Mouse (Mus musculus) hindbrain, embryonic 11.5 days (tissue): ENCODE results near the gene Ankrd33b. TPM values are rescaled to one million over a fixed set of nuclear protein-coding genes. Genes with fewer than 3 reads are reported as not detected.

Experiments
- ATAC-seq: fragments of 200-750 bp; cut with Nextera tagmentation; 2 replicates; pipeline ENCODE4 v1.8.0; 2017; ENCODE audit warnings: mild to moderate bottlenecking, moderate TSS enrichment, moderate library complexity; ENCODE audit not compliant: low FRiP score
- DNase-seq: peaks from one replicate; pipeline ENCODE4 v3.0.0-alpha.2; 2015; ENCODE audit warnings: low spot score
- H3K27ac ChIP-seq: fragments of 300-500 bp; sonication (generic); 2 replicates; pipeline ENCODE4 v1.5.1; 2014; ENCODE audit warnings: mild to moderate bottlenecking, low read depth, low read length
- H3K27me3 ChIP-seq: fragments of 300-500 bp; sonication (generic); 2 replicates; pipeline ENCODE4 v1.6.1; 2014; ENCODE audit warnings: mild to moderate bottlenecking, low read length, moderate library complexity, mixed read lengths; ENCODE audit not compliant: control insufficient read depth, insufficient read depth
- H3K36me3 ChIP-seq: fragments of 300-500 bp; sonication (generic); 2 replicates; pipeline ENCODE4 v1.6.1; 2014; ENCODE audit warnings: mild to moderate bottlenecking, low read length, moderate library complexity, mixed read lengths; ENCODE audit not compliant: control insufficient read depth, insufficient read depth
- H3K4me1 ChIP-seq: fragments of 300-500 bp; sonication (generic); replicated peaks from 2 replicates; pipeline ENCODE4 v1.6.1; 2014; ENCODE audit warnings: low read length, mixed read lengths; ENCODE audit not compliant: control insufficient read depth, insufficient read depth
- H3K4me2 ChIP-seq: fragments of 300-500 bp; sonication (generic); replicated peaks from 2 replicates; pipeline ENCODE4 v1.6.1; 2014; ENCODE audit warnings: mild to moderate bottlenecking, low read depth, low read length
- H3K4me3 ChIP-seq: fragments of 300-500 bp; sonication (generic); 2 replicates; pipeline ENCODE4 v1.5.1; 2014; ENCODE audit warnings: low read depth, low read length
- H3K9ac ChIP-seq: fragments of 300-500 bp; sonication (generic); 2 replicates; pipeline ENCODE4 v1.6.1; 2014; ENCODE audit warnings: low read depth, low read length
- H3K9me3 ChIP-seq: fragments of 300-500 bp; sonication (generic); 2 replicates; pipeline ENCODE4 v1.6.1; 2016; ENCODE audit warnings: low read length; ENCODE audit not compliant: control insufficient read depth
- WGBS: fragments of 180-500 bp; shearing (Covaris S2); extraction: QIAGEN DNeasy Blood & Tissue Kit; methylation state at CpG from one replicate; pipeline ENCODE4 v1.1.7; 2014; 5-methylcytosine and 5-hydroxymethylcytosine counted together
- polyA plus RNA-seq: library from polyadenylated mRNA; unstranded; fragments of >200 nt; fragmentation: Nextera tagmentation; extraction: Ambion mirVana; gene quantifications from 2 replicates; pipeline ENCODE4 v1.2.1, GENCODE M21; 2014

Gene Ankrd33b
- polyA plus RNA-seq, 1 experiment from 2014 or later = 0.31 TPM

DNA sequence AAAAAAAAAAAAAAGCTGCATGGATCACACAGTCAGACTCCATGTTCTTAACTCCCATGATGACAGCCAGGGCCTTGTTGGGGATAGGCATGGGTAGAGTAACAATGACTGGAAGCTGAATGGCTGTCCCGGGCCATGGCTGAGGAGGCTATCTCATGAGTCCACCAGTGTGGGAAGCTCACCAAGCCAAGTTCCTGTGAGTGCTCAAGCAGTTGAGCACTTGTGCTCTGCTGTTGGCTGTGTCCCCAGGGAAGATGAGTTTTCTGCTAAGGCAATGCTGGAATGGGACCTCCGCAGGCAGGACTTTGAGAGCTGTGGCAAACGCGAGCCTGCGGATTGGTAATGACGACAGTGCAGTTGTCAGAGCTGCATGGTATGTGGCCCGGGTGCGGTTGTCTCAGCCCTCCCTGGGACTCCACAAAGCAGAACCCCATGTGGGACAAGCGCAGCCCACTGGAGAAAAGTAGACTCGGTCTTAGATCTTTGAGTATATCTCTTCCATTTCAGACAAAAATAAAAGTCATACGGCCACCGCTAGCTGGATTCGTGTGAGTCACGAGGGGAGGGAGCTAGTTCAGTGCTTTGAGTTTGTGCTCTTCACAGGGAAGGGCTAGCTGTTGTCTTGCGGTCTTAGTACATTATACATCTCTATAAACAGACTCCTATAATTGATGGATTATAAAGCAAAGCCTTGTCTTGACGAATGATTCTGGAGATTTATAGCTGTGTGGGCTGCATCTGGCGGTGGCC lies 122.7 kb downstream of the Ankrd33b start:
- H3K36me3 ChIP-seq = no peaks in the 10 kb centered on the region
- no peak overlapping the region for H3K27ac ChIP-seq
- no peak overlapping the region for H3K4me3 ChIP-seq
- no peaks in the 10 kb centered on the region for H3K27me3 ChIP-seq
- no peak overlapping the region for H3K4me2 ChIP-seq
- ATAC-seq = no peak
- no peaks in the 10 kb centered on the region for H3K4me1 ChIP-seq
- DNase-seq = no peak
- 96% methylated on average over 17 of the region's 17 CpGs for WGBS
- H3K9ac ChIP-seq = no peak overlapping the region
- no peaks in the 10 kb centered on the region for H3K9me3 ChIP-seq

DNA sequence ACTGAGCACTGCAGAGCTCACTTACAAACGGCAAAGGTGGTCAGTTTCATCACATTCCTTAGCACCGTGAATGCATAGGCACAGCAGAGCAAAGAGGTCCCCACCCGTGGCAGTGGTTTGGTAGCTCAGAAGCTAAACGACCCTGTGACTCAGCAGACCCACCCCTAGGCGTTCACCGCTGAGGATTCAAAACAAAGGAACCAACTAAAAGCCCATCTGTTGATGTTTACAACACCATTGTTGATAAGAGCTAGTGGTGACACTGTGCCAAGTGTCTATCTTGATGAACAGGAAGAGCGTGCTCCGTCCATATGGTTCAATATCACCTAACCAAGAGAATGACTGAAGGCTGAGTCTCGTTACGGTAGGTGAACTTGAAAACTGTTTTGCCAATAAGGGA lies 124.3 kb downstream of the Ankrd33b start:
- WGBS = 89% methylated on average over 10 of the region's 10 CpGs
- no peak overlapping the region for H3K27ac ChIP-seq
- no peak for ATAC-seq

More for the DNA sequence above, 124.3 kb downstream of the Ankrd33b start:
- Histone ChIP-seq H3K4me2 (no peak overlapping the region), H3K4me3 (no peak overlapping the region), H3K36me3 (no peaks in the 10 kb centered on the region), H3K4me1 (no peaks in the 10 kb centered on the region), H3K9me3 (no peaks in the 10 kb centered on the region), H3K27me3 (no peaks in the 10 kb centered on the region), H3K9ac (no peak overlapping the region)
- no peak for DNase-seq

Other genes starting within 250 kb of the Ankrd33b start
- 39.7 and 50.9 TPM in 2 replicates for gene Dap, start 143.4 kb downstream of the Ankrd33b start, polyA plus RNA-seq
- 2.7 and 3.2 TPM in 2 replicates for gene Ropn1l, start 86.0 kb upstream of the Ankrd33b start, polyA plus RNA-seq
- 46.3 and 49.2 TPM in 2 replicates for gene March6, start 163.3 kb upstream of the Ankrd33b start, polyA plus RNA-seq
- 0.64 and 1.3 TPM in 2 replicates for gene Cmbl, start 197.7 kb upstream of the Ankrd33b start, polyA plus RNA-seq
- gene Cct5, start 234.1 kb upstream of the Ankrd33b start, polyA plus RNA-seq = 721 and 746 TPM in 2 replicates
- 14.7 and 15.6 TPM in 2 replicates for gene Fam173b, start 234.1 kb upstream of the Ankrd33b start, polyA plus RNA-seq